Mouse (Mus musculus): ENCODE results near the gene Enox2. TPM values are rescaled to one million over a fixed set of nuclear protein-coding genes. Genes with fewer than 3 reads are reported as not detected.

Enox2 gene
- polyA plus RNA-seq (2012; rRNA removed; ENCODE audit: low replicate concordance): 1.3 and 1.7 TPM in 2 replicates

DNA sequence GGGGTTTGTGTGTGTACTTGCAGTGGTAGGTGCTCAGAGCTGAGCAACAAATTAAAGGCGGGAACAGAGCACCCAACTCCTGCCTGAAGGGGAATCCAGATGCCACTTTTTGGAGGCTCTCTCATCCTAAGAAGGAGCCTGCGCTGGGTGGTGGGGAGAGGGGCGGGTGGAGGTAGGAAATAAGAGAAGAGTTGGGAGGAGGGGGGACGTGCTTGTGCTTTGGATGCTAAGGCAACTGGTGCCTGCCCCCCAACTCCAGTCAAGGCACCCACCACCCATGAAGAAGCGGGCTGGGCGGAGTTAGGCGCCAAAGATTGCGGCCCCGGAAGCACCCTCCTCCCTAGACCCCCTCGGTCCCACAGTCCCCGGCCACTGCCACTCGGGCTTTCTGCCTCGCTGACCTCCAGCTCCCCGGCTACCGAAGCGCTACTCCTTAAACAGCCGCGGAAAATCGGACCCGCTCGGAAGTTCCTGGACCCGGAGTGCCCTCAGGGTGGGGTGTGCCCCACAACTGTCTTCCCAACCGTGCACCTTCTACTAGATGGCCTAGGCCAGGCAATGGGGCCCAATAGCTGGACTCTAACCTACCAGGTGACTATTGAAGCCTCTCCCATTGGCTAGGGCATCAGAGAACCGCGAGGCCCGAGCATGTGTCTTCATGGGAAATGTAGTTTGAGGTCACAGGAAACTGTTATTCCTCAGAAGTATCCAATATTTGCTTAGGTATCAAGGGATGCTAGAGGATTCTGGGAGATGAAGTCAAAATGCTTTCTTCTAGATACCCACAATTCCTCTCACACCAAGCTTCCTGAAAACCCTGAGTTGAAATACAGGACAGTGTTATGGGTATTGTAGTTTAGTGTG is at the start of gene Enox2:
Gene Enox2, minus strand, starts transcription at position 560 of the 864 bp plus-strand sequence.

Other genes with a start within 250 kb of the Enox2 start
- gene Arhgap36, start 175.7 kb upstream of the Enox2 start, polyA plus RNA-seq (2012; rRNA removed; ENCODE audit: low replicate concordance): not detected in 2 replicates